23 mouse cellular contexts compared by ENCODE assay signal in the genomic region with DNA sequence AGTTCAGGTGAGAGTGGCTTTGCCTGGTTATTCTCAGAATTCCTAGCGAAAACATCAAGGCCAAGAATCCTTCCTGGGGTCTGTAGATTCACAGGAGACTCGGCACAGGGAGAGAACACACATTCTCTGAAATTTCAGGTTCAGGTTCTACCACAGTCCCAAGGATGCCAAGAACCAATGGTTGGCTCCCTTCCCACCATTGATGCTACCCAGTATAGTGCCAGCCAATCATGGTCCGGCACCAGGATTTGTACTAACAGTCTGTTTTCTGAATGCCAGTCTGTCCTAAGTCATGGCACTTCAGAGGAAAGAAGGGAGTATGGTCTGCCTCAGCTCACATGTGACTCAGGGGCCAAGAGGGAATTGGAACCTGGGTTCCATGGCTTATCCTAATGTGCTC. TPM values are rescaled to one million over a fixed set of nuclear protein-coding genes. Genes with fewer than 3 reads are reported as not detected.
DNase-seq lines count a peak whose midpoint lies in the region; ATAC-seq lines count a peak whose summit lies in the region.
"Had no signal": no experiment of that assay in that cellular context is flagged by ENCODE, and none has a peak within 500 bp of the region (broad histone marks: within the 10 kb centered on the region; RNA-seq: fewer than 3 reads in every experiment).

No protein-coding gene starts in this region.

- ATAC-seq in forebrain, embryonic 13.5 days = no peak
- ATAC-seq in intestine, embryonic 15.5 days = no peak
- no peak for ATAC-seq in intestine, embryonic 16.5 days
- no peak for ATAC-seq in midbrain, embryonic 16.5 days
- ATAC-seq in neural tube, embryonic 13.5 days (ENCODE audit: low read depth) = no peak
- ATAC-seq: Patski had no signal

- H3K9ac ChIP-seq in forebrain, embryonic 13.5 days = peak overlapping the region; percentile 43; the same call in 1 of the 2 replicates
- no peak overlapping the region for H3K9ac ChIP-seq in intestine, embryonic 15.5 days
- H3K9ac ChIP-seq in intestine, embryonic 16.5 days (ENCODE audit: low read depth, low read length) = no peak overlapping the region
- H3K9ac ChIP-seq in midbrain, embryonic 16.5 days (ENCODE audit: low read depth, low read length) = peak overlapping the region; percentile 7; the same call in 1 of the 2 replicates
- 0 out of 2 replicates have a peak overlapping the region, but pooled peaks have one; percentile 31 for H3K9ac ChIP-seq in neural tube, embryonic 13.5 days
- H3K9ac ChIP-seq: embryonic facial prominence, embryonic 15.5 days; limb, embryonic 13.5 days; liver, embryonic 14.5 days; lung, embryonic 14.5 days had no signal

- H3K36me3 ChIP-seq in forebrain, embryonic 13.5 days (ENCODE audit: poor library complexity, severe bottlenecking) = peaks cover 60% of the 10 kb centered on the region
- H3K36me3 ChIP-seq in forebrain, embryonic 10.5 days (replicated peaks) = peaks cover 65% of the 10 kb centered on the region
- peaks cover 49% of the 10 kb centered on the region for H3K36me3 ChIP-seq in intestine, embryonic 15.5 days
- peaks cover 34% of the 10 kb centered on the region for H3K36me3 ChIP-seq in intestine, embryonic 16.5 days (ENCODE audit: control insufficient read depth, insufficient read depth, low read length)
- peaks cover 47% of the 10 kb centered on the region for H3K36me3 ChIP-seq in midbrain, embryonic 16.5 days (ENCODE audit: control insufficient read depth, insufficient read depth, low read length)
- H3K36me3 ChIP-seq in midbrain, embryonic 10.5 days = peaks cover 65% of the 10 kb centered on the region
- H3K36me3 ChIP-seq in neural tube, embryonic 13.5 days = peaks cover 61% of the 10 kb centered on the region

- WGBS in forebrain, embryonic 13.5 days = 94% methylated on average over 3 of the region's 3 CpGs
- WGBS in forebrain, embryonic 10.5 days = 94% methylated on average over 3 of the region's 3 CpGs
- WGBS in intestine, embryonic 15.5 days = 95% methylated on average over 3 of the region's 3 CpGs
- 84% methylated on average over 3 of the region's 3 CpGs for WGBS in intestine, embryonic 16.5 days
- WGBS in midbrain, embryonic 16.5 days = 93% methylated on average over 3 of the region's 3 CpGs
- WGBS in midbrain, embryonic 10.5 days = 94% methylated on average over 3 of the region's 3 CpGs
- 91% methylated on average over 3 of the region's 3 CpGs for WGBS in neural tube, embryonic 13.5 days

- no peak overlapping the region for H3K4me3 ChIP-seq in forebrain, embryonic 13.5 days
- no peak overlapping the region; the same call in 1 of the 2 replicates for H3K4me3 ChIP-seq in forebrain, embryonic 10.5 days
- H3K4me3 ChIP-seq in intestine, embryonic 15.5 days (replicated peaks) = no peak overlapping the region
- no peak overlapping the region for H3K4me3 ChIP-seq in intestine, embryonic 16.5 days (ENCODE audit: low read length)
- H3K4me3 ChIP-seq in midbrain, embryonic 16.5 days (ENCODE audit: low read depth, low read length) = no peak overlapping the region
- H3K4me3 ChIP-seq in midbrain, embryonic 10.5 days = no peak overlapping the region; the same call in 1 of the 2 replicates
- H3K4me3 ChIP-seq in neural tube, embryonic 13.5 days = no peak overlapping the region
- H3K4me3 ChIP-seq: embryonic facial prominence, embryonic 15.5 days had no signal

- no peaks in the 10 kb centered on the region for H3K27me3 ChIP-seq in forebrain, embryonic 13.5 days
- H3K27me3 ChIP-seq in forebrain, embryonic 10.5 days (ENCODE audit: poor library complexity, severe bottlenecking) = no peaks in the 10 kb centered on the region
- H3K27me3 ChIP-seq in intestine, embryonic 15.5 days (replicated peaks) = no peaks in the 10 kb centered on the region
- H3K27me3 ChIP-seq in intestine, embryonic 16.5 days (replicated peaks; ENCODE audit: control insufficient read depth, insufficient read depth, low read length) = no peaks in the 10 kb centered on the region
- no peaks in the 10 kb centered on the region for H3K27me3 ChIP-seq in midbrain, embryonic 16.5 days (ENCODE audit: control insufficient read depth, insufficient read depth, low read depth, low read length)
- H3K27me3 ChIP-seq in midbrain, embryonic 10.5 days (ENCODE audit: low read depth, poor library complexity, severe bottlenecking) = no peaks in the 10 kb centered on the region
- no peaks in the 10 kb centered on the region for H3K27me3 ChIP-seq in neural tube, embryonic 13.5 days
- H3K27me3 ChIP-seq: CH12.LX; embryonic facial prominence, embryonic 15.5 days; limb, embryonic 13.5 days; Patski had no signal

- intact Hi-C loops in gastrocnemius, postnatal 36 days (cut with DNase I) = no loop called here

- 0 out of 2 replicates have a peak overlapping the region, but pooled peaks have one; percentile 19 for H3K27ac ChIP-seq in forebrain, embryonic 13.5 days
- H3K27ac ChIP-seq in forebrain, embryonic 10.5 days = no peak overlapping the region
- H3K27ac ChIP-seq in intestine, embryonic 15.5 days = no peak overlapping the region
- H3K27ac ChIP-seq in intestine, embryonic 16.5 days (ENCODE audit: low read length) = no peak overlapping the region
- H3K27ac ChIP-seq in midbrain, embryonic 16.5 days (ENCODE audit: low read length) = no peak overlapping the region
- no peak overlapping the region for H3K27ac ChIP-seq in midbrain, embryonic 10.5 days (replicated peaks)
- no peak overlapping the region for H3K27ac ChIP-seq in neural tube, embryonic 13.5 days (replicated peaks)
- H3K27ac ChIP-seq: embryonic facial prominence, embryonic 15.5 days; limb, embryonic 13.5 days; liver, embryonic 14.5 days had no signal

- no peak for DNase-seq in forebrain, embryonic 10.5 days (ENCODE audit: extremely low spot score, low spot score)
- DNase-seq in midbrain, embryonic 10.5 days (ENCODE audit: low spot score) = no peak
- DNase-seq in gastrocnemius, postnatal 36 days = no peak
- DNase-seq: adrenal gland, adult 2 months; B cell, adult 2 months; cerebellum, adult 18-20 months; gastrocnemius, postnatal 14 days; heart, adult 18-20 months; kidney, adult 8-10 months; kidney, postnatal 10 days; lung, embryonic 14.5 days; thymus, postnatal 14 days had no signal

- peaks cover 53% of the 10 kb centered on the region for H3K4me1 ChIP-seq in forebrain, embryonic 13.5 days
- peaks cover 42% of the 10 kb centered on the region for H3K4me1 ChIP-seq in forebrain, embryonic 10.5 days
- H3K4me1 ChIP-seq in intestine, embryonic 15.5 days (replicated peaks) = peaks cover 33% of the 10 kb centered on the region
- H3K4me1 ChIP-seq in intestine, embryonic 16.5 days (ENCODE audit: control insufficient read depth, insufficient read depth, low read length) = peaks cover 11% of the 10 kb centered on the region
- H3K4me1 ChIP-seq in midbrain, embryonic 16.5 days (ENCODE audit: control insufficient read depth, insufficient read depth, low read length) = peaks cover 28% of the 10 kb centered on the region
- peaks cover 34% of the 10 kb centered on the region for H3K4me1 ChIP-seq in midbrain, embryonic 10.5 days
- peaks cover 60% of the 10 kb centered on the region for H3K4me1 ChIP-seq in neural tube, embryonic 13.5 days (replicated peaks)

- no peaks in the 10 kb centered on the region for H3K9me3 ChIP-seq in forebrain, embryonic 13.5 days (replicated peaks)
- H3K9me3 ChIP-seq in forebrain, embryonic 10.5 days = no peaks in the 10 kb centered on the region
- no peaks in the 10 kb centered on the region for H3K9me3 ChIP-seq in intestine, embryonic 15.5 days
- no peaks in the 10 kb centered on the region for H3K9me3 ChIP-seq in intestine, embryonic 16.5 days (ENCODE audit: control insufficient read depth, low read length)
- H3K9me3 ChIP-seq in midbrain, embryonic 16.5 days (replicated peaks; ENCODE audit: control insufficient read depth, low read length, poor library complexity, severe bottlenecking) = no peaks in the 10 kb centered on the region
- no peaks in the 10 kb centered on the region for H3K9me3 ChIP-seq in midbrain, embryonic 10.5 days (replicated peaks)
- H3K9me3 ChIP-seq in neural tube, embryonic 13.5 days = no peaks in the 10 kb centered on the region
- H3K9me3 ChIP-seq: embryonic facial prominence, embryonic 15.5 days; G1E; limb, embryonic 13.5 days had no signal

- H3K4me2 ChIP-seq in forebrain, embryonic 13.5 days = peak overlapping the region; percentile 17
- H3K4me2 ChIP-seq in intestine, embryonic 15.5 days (replicated peaks) = 0 out of 2 replicates have a peak overlapping the region, but pooled peaks have one; percentile 4
- H3K4me2 ChIP-seq in intestine, embryonic 16.5 days (ENCODE audit: low read depth, low read length) = no peak overlapping the region
- H3K4me2 ChIP-seq in midbrain, embryonic 16.5 days (ENCODE audit: low read length) = no peak overlapping the region; the same call in 1 of the 2 replicates
- no peak overlapping the region for H3K4me2 ChIP-seq in neural tube, embryonic 13.5 days
- H3K4me2 ChIP-seq: embryonic facial prominence, embryonic 15.5 days; limb, embryonic 13.5 days; lung, embryonic 14.5 days had no signal

RNA-seq across cellular contexts. Expression of gene Fads1, which starts 3.2 kb away (rescaled TPM):
- polyA plus RNA-seq in forebrain, embryonic 13.5 days (2015; fragmentation: Nextera tagmentation; extraction: Ambion mirVana) = 148 and 172 TPM in 2 replicates
- polyA plus RNA-seq in forebrain, embryonic 10.5 days (2016; fragmentation: Nextera tagmentation; extraction: Ambion mirVana) = 171 and 180 TPM in 2 replicates
- polyA plus RNA-seq in intestine, embryonic 15.5 days (2015; fragmentation: Nextera tagmentation; extraction: Ambion mirVana) = 145 and 146 TPM in 2 replicates
- 146 and 154 TPM in 2 replicates for polyA plus RNA-seq in intestine, embryonic 16.5 days (2015; fragmentation: Nextera tagmentation; extraction: Ambion mirVana)
- 181 and 190 TPM in 2 replicates for polyA plus RNA-seq in midbrain, embryonic 16.5 days (2015; fragmentation: Nextera tagmentation; extraction: Ambion mirVana)
- 171 and 192 TPM in 2 replicates for polyA plus RNA-seq in midbrain, embryonic 10.5 days (2016; fragmentation: Nextera tagmentation; extraction: Ambion mirVana)
- 146 and 151 TPM in 2 replicates for polyA plus RNA-seq in neural tube, embryonic 13.5 days (2015; fragmentation: Nextera tagmentation; extraction: Ambion mirVana)
- 1 to 10 TPM; 5.3 to 6.3 TPM for total RNA-seq in gastrocnemius, postnatal 36 days (2021)

RNA-seq across cellular contexts. Expression of gene Tmem258, which starts 17.9 kb away (rescaled TPM):
- polyA plus RNA-seq in forebrain, embryonic 13.5 days (2015; fragmentation: Nextera tagmentation; extraction: Ambion mirVana) = 408 and 447 TPM in 2 replicates
- polyA plus RNA-seq in forebrain, embryonic 10.5 days (2016; fragmentation: Nextera tagmentation; extraction: Ambion mirVana) = 362 and 373 TPM in 2 replicates
- polyA plus RNA-seq in intestine, embryonic 15.5 days (2015; fragmentation: Nextera tagmentation; extraction: Ambion mirVana) = 470 and 520 TPM in 2 replicates
- 466 and 467 TPM in 2 replicates for polyA plus RNA-seq in intestine, embryonic 16.5 days (2015; fragmentation: Nextera tagmentation; extraction: Ambion mirVana)
- polyA plus RNA-seq in midbrain, embryonic 16.5 days (2015; fragmentation: Nextera tagmentation; extraction: Ambion mirVana) = 278 and 290 TPM in 2 replicates
- polyA plus RNA-seq in midbrain, embryonic 10.5 days (2016; fragmentation: Nextera tagmentation; extraction: Ambion mirVana) = 351 and 361 TPM in 2 replicates
- 347 and 404 TPM in 2 replicates for polyA plus RNA-seq in neural tube, embryonic 13.5 days (2015; fragmentation: Nextera tagmentation; extraction: Ambion mirVana)
- 10 to 100 TPM; 75.5 to 81.9 TPM for total RNA-seq in gastrocnemius, postnatal 36 days (2021)

RNA-seq across cellular contexts. Expression of gene Fen1, which starts 18.1 kb away (rescaled TPM):
- polyA plus RNA-seq in forebrain, embryonic 13.5 days (2015; fragmentation: Nextera tagmentation; extraction: Ambion mirVana) = 98.8 and 104 TPM in 2 replicates
- 215 and 218 TPM in 2 replicates for polyA plus RNA-seq in forebrain, embryonic 10.5 days (2016; fragmentation: Nextera tagmentation; extraction: Ambion mirVana)
- polyA plus RNA-seq in intestine, embryonic 15.5 days (2015; fragmentation: Nextera tagmentation; extraction: Ambion mirVana) = 92.2 and 97.4 TPM in 2 replicates
- 77.9 and 87.8 TPM in 2 replicates for polyA plus RNA-seq in intestine, embryonic 16.5 days (2015; fragmentation: Nextera tagmentation; extraction: Ambion mirVana)
- polyA plus RNA-seq in midbrain, embryonic 16.5 days (2015; fragmentation: Nextera tagmentation; extraction: Ambion mirVana) = 19.5 and 21.9 TPM in 2 replicates
- polyA plus RNA-seq in midbrain, embryonic 10.5 days (2016; fragmentation: Nextera tagmentation; extraction: Ambion mirVana) = 165 and 188 TPM in 2 replicates
- polyA plus RNA-seq in neural tube, embryonic 13.5 days (2015; fragmentation: Nextera tagmentation; extraction: Ambion mirVana) = 31.6 and 33.4 TPM in 2 replicates
- total RNA-seq in gastrocnemius, postnatal 36 days (2021) = 1 to 10 TPM; 3.1 to 3.9 TPM

RNA-seq across cellular contexts. Expression of gene Myrf, which starts 54.7 kb away (rescaled TPM):
- 0.22 and 0.31 TPM in 2 replicates for polyA plus RNA-seq in forebrain, embryonic 13.5 days (2015; fragmentation: Nextera tagmentation; extraction: Ambion mirVana)
- 2.1 and 2.9 TPM in 2 replicates for polyA plus RNA-seq in forebrain, embryonic 10.5 days (2016; fragmentation: Nextera tagmentation; extraction: Ambion mirVana)
- polyA plus RNA-seq in intestine, embryonic 15.5 days (2015; fragmentation: Nextera tagmentation; extraction: Ambion mirVana) = 12.0 and 14.4 TPM in 2 replicates
- 9.9 and 10.1 TPM in 2 replicates for polyA plus RNA-seq in intestine, embryonic 16.5 days (2015; fragmentation: Nextera tagmentation; extraction: Ambion mirVana)
- polyA plus RNA-seq in midbrain, embryonic 16.5 days (2015; fragmentation: Nextera tagmentation; extraction: Ambion mirVana) = 0.57 and 0.82 TPM in 2 replicates
- polyA plus RNA-seq in midbrain, embryonic 10.5 days (2016; fragmentation: Nextera tagmentation; extraction: Ambion mirVana) = 2.1 and 2.2 TPM in 2 replicates
- polyA plus RNA-seq in neural tube, embryonic 13.5 days (2015; fragmentation: Nextera tagmentation; extraction: Ambion mirVana) = 0.67 and 0.69 TPM in 2 replicates
- total RNA-seq in gastrocnemius, postnatal 36 days (2021) = under 1 TPM in 1 of 2 experiments, not detected in 1; 0.08 TPM
- polyA plus RNA-seq: G1E had no signal

Comparison
In these comparisons a context has a peak if more than half of its experiments do, and no peak if none do; other contexts are left out.
1. H3K4me2 ChIP-seq: peak in forebrain, embryonic 13.5 days (single experiment) and intestine, embryonic 15.5 days (single experiment); none in intestine, embryonic 16.5 days (single experiment), midbrain, embryonic 16.5 days (single experiment) and neural tube, embryonic 13.5 days (single experiment).
2. H3K9ac ChIP-seq: peak in forebrain, embryonic 13.5 days (single experiment), midbrain, embryonic 16.5 days (single experiment) and neural tube, embryonic 13.5 days (single experiment); none in intestine, embryonic 15.5 days (single experiment) and intestine, embryonic 16.5 days (single experiment).